Mouse (Mus musculus) left cerebral cortex, adult 18-20 months (tissue): ENCODE measurements around the gene Zfp217. TPM values are rescaled to one million over a fixed set of nuclear protein-coding genes. Genes with fewer than 3 reads are reported as not detected.

ENCODE experiments used
- DNase-seq, 2 experiments: peaks; one replicate each; pipeline ENCODE4 v3.0.0; 2021 to 2022; ENCODE audit warnings: low spot score in 2 of 2, mixed read lengths in 1 of 2
- total RNA-seq, 2 experiments: library from RNA; stranded (reverse); gene quantifications; 2 replicates each; pipeline ENCODE4 v1.2.3; 2021

Zfp217 gene
- total RNA-seq, 2 experiments from 2014 or later: 2.8 to 3.0 TPM

GRCm38 (mm10) chr2:170103852-170104251, 44.1 kb downstream of the Zfp217 start:
- DNase-seq: peak; percentile 62 to 73

- DNase-seq: no peak
These were observed 44.6 kb downstream of the Zfp217 start for GRCm38 (mm10) chr2:170103341-170103740.

GRCm38 (mm10) chr2:170101932-170102331, 46.0 kb downstream of the Zfp217 start:
- DNase-seq: no peak

- peak; percentile 88 to 98 for DNase-seq
These were observed 46.8 kb downstream of the Zfp217 start for GRCm38 (mm10) chr2:170101132-170101531.

GRCm38 (mm10) chr2:170094871-170095270, 53.0 kb downstream of the Zfp217 start:
- no peak for DNase-seq

GRCm38 (mm10) chr2:170094220-170094619, 53.7 kb downstream of the Zfp217 start:
- DNase-seq: no peak

GRCm38 (mm10) chr2:170091563-170092443, 56.1 kb downstream of the Zfp217 start:
- DNase-seq: no peak

GRCm38 (mm10) chr2:170078442-170079017, 69.4 kb downstream of the Zfp217 start:
- peak in 1 of 2 experiments; percentile 7 for DNase-seq

GRCm38 (mm10) chr2:170078041-170078440, 69.9 kb downstream of the Zfp217 start:
- DNase-seq: no peak

GRCm38 (mm10) chr2:170076941-170077490, 70.9 kb downstream of the Zfp217 start:
- no peak for DNase-seq

- DNase-seq: no peak
These were observed 77.2 kb downstream of the Zfp217 start for GRCm38 (mm10) chr2:170070641-170071241.

GRCm38 (mm10) chr2:170069976-170070375, 77.9 kb downstream of the Zfp217 start:
- no peak for DNase-seq

GRCm38 (mm10) chr2:170062378-170062777, 85.5 kb downstream of the Zfp217 start:
- no peak for DNase-seq

GRCm38 (mm10) chr2:170060066-170060465, 87.8 kb downstream of the Zfp217 start:
- no peak for DNase-seq

GRCm38 (mm10) chr2:170058774-170059173, 89.1 kb downstream of the Zfp217 start:
- DNase-seq: no peak
